Mouse (Mus musculus) lung, postnatal 4 days (tissue): ENCODE results near the gene Opcml.

Experiments used
- DNase-seq, 2 experiments: peaks; one replicate each; pipeline ENCODE4 v3.0.0; 2021

Gene Opcml

DNA sequence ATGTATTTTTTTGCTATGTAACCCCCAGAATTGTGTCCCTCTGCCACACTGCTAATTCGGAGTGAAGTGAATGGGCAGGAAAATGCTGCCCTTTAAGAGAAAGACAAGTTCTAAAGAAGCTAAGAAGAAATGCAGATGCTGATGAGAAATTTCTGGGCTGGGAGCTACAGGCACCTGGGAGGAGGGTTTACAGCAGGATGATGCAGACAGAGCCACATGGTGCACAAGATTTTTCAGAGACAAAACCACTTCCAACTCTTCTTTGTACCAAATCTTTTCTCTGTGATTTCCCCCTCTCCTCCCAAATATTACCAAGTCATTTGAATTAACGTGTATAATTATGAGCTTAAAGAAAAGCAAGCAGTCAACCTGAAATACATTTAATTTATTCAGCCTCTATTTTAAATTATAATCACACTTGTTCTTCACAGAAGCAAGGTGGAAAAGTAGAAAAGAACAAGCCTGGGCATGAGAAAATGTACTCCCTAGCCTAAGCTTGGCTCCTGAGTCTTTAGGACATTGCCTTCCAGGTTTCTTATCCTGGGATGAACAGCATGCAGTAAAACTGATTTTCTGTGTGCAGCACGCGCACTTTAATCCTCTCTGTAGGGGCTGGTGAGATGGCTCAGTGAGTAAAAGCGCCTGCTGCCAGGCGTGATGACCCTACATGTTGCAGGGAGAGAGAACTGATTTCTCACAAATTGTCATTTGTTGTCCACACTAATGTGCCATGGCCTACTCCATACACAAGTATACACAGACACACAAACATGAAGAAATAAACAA is 890.9 kb downstream of the Opcml start:
- DNase-seq, result no peak

DNA sequence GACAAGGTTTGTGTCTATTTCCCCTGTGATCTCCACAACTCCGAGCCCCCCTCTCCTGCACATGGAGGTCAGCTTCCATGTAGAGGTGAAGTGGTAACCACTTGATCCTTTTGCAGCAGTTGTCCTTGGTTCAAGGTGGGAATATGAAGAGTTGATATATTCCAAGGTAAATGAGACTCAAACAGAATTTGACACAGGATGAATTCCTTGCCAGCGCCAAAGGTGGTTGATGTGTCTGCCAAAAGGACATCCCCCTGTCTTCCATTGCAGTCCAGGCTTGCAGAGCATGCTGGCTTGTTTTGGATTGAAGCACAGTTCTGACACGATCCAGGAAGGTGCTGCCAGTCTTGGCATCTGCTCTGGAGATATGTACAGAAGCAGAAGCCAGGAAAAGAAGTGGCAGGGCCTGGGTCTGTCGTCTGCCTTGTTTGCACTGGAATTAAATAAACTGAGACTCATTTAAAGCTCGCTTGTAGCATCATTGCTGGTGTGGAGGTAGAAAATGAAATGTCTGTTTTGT is 893.4 kb downstream of the Opcml start:
- DNase-seq, result no peak

- DNase-seq, result no peak
These were observed 896.5 kb downstream of the Opcml start for GRCm38 (mm10) chr9:28686942-28687611.

GRCm38 (mm10) chr9:28690134-28690533 is 899.6 kb downstream of the Opcml start:
- DNase-seq, result peak in 1 of 2 experiments; percentile 34

DNA sequence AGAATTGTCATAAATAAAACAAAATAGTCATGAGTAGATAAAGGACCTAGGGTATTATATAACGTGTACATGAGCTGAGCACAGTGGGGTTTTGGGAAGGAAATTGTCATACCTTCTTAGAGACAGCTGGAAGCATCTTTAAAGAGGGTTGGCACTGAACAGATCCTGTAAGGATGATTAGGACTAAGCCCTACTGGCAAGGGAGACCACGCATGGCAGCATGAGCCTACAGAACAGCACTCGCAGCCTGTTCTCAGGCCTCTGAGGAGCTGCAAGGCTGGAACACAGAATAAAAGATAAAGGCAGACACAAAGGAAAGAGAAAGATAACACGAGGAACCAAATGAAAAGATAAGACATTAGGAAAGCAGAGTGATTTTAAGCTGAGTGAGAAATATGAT is 915.2 kb downstream of the Opcml start:
- DNase-seq, result no peak

DNA sequence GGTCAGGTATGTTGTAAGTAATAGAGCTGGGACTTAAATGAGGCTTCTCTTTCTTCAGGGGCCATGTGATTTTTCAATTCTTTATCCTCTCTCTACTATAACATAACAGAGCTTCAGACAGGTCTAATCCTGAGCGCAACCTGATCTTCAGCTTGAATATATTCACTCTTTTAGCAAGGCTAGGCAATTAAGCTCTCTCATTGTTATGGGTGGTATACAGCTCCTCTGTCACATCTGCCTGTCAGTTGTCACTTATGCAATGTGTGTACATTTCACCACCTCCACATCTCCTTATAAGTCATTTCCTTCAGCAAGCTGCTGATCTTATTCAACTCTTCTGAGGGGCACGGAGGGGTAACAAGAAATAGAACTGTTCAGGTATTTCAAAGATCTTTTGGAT is 924.0 kb downstream of the Opcml start:
- DNase-seq, result no peak

DNA sequence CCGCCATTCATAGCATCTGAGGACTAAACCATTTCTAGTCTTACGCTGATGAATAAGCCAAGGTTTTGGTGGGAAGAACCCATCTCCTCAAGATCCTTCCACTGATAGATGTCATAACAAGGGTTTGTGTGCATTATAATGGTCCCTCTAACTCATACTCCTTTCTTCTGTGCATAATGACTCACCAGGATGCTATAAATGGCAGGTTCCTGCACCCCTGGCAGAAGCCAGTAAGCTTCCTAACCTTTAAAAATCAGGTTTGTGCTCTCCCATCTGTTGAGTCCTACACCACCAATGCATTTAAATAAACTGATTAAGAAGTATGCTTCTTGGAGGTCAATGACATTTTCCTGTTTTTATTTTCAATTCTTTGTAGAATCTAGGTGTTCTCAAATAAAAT is 929.6 kb downstream of the Opcml start:
- no peak for DNase-seq

GRCm38 (mm10) chr9:28731811-28732602 is 941.4 kb downstream of the Opcml start:
- DNase-seq, result peak in 1 of 2 experiments; percentile 20

DNA sequence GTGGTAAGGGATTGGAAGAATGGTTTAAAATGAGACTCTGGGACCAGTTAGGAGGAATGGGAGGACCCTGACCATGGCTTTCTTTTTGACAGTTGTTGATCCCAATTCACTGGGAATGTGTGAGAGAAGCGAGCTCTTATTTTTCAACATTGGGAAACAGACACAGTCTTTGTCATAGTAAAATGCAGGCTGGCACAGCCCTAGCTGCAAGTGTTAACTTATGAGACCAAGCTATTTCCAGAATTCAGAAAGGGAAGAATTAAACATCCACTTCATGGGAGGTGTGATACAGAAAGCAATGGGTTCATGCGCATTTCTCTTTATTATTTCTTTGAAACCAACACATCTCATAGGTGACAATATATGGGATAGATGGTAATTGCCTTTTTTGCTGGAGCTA is 947.4 kb downstream of the Opcml start:
- DNase-seq, result no peak

DNA sequence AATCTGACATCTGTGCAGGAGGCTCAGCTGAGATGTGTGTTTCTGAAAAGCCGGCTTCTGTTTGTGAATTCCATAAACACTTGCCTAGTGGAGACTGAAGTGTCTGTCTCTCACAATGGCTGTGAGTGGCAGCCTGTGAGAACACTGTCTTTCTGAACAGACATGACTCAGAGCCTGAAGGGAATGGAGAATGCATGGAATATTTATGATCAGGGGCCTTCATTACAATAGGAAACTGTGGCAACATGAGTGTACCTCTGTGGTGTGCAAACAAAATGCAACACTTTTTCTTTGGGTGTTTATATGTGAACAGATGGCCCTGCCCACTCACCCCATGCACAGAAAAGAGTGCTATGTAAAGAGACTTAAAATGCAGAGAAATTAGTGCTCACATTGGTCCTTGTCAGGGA is 947.9 kb downstream of the Opcml start:
- no peak for DNase-seq

- DNase-seq, result no peak
These were observed 954.2 kb downstream of the Opcml start for GRCm38 (mm10) chr9:28744771-28745170.

- no peak for DNase-seq
These were observed 958.3 kb downstream of the Opcml start for GRCm38 (mm10) chr9:28748902-28749301.

DNA sequence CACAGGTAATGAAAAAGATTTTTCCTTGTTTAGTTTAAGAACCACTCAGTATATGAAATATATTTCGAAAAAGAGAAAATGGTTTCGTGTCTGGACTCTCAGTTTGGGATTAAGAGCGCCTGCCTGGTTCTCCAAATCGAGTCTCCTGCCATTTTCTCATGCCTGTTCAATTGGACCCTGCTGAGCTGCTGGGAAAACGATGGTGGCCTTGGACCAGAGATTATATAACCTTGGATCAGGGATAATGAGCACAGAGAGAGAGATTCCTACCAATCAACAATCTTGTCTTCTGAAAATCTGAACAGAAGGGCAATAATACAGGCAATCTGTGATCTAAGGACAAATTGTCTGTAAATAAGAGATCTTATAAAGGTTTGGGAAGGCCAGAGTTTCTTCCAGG is 962.3 kb downstream of the Opcml start:
- DNase-seq, result no peak

GRCm38 (mm10) chr9:28756841-28757451 is 966.4 kb downstream of the Opcml start:
- no peak for DNase-seq

- DNase-seq, result no peak
These were observed 970.9 kb downstream of the Opcml start for GRCm38 (mm10) chr9:28761460-28761859.

DNA sequence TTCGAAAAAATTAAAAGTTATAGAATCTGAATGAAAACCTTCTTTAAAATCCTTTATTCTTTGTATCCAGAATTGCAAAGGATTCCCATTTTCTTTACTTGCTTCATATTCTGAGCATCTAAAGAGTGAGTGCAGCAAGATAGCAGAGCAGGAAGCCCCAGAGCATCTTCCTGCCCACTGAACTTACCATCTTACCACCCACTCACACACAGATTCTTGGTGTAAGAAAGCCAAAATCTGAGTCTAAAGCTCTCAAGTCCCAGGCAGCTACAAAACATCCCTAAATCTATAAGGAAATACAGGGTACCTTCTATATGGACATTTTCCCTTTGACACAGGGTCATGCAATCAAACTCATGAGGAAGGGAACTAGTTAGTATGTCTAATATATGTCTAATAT is 973.6 kb downstream of the Opcml start:
- no peak for DNase-seq

DNA sequence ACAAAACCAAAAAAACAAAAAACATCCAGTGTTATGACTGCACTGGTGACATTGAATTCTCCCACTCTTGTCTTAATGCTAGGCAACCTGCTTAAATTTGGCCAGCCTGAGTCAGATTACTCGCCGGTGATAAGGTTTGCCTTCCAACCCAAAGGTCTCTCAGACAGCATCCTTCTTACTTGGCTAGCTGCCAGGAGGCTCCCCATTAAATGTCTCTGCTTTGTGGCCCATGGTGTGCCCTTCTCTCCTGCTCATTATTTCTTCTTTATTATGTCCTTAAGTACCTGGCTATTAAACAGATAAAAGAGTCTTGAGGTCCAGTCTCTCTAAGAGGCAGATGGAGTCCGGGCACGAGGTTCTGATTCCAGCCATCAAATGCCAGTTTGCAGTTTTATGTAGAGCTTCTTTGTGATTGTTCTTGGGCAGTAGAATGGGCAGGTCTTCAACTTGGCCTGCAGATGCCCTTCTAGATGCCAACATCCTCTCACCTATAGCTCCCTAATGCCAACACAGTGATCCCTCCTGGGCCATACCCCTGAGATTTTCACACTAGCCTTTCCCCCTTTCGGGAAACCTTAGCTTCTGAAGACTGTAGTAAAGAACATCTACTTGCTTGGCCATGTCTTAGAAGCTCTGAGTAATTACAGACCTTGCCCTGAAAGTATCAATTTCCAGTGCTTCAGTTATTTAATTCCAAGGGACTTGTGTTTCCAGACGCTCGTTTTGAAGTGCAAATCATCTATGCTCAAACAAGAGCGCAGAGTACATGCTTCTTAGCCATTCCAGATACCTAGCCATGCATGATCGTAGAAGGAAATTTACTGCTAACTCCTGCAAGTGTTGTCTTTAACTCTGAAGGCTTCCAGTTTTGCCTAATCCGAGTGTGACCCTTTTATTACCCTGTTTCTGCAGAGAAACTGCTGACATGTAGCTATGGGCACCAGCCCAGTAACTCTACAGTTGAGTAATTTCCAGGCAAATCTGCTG is 986.2 kb downstream of the Opcml start:
- DNase-seq, result no peak

DNA sequence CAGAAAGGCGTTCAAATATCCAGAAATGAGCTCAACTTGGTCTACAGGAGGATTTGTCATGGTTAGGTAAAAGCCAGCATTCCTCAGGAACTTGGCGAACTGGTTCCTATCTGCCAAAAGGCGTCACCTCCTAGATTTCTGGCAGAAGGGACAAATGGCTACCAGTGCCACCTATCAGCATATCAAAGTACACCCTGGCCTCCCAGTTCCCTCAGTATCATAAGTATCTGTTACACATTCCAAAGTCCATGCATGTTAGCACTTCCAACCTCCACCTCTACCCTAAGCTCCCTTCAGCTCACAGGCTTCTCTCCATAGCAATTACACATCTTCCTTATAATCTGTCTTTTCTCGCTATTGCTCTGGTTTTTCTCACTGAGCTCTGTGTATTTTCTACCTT is 993.3 kb downstream of the Opcml start:
- no peak for DNase-seq

GRCm38 (mm10) chr9:28789439-28789838 is 998.9 kb downstream of the Opcml start:
- no peak for DNase-seq

DNA sequence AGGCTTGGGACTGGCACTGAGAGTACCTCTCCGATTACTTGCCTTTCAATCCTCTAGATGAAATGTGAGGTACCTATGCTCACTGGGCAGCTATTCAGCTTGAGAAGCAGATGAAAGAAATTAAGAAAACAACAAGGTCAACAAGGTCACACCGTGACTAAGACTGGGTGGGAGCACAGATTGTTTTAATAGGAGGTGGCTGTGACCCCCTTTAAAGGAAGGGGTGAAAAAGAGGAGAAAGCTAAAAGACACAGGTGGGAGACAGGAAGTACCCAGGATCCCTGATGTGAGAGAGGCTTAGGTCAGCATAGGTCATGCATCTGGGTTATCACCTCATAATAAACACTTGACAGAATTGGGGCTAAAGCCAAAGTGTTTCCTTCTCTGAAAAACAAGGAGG is 1009.5 kb downstream of the Opcml start:
- DNase-seq, result no peak

- no peak for DNase-seq
These were observed 1016.1 kb downstream of the Opcml start for GRCm38 (mm10) chr9:28806666-28807065.

GRCm38 (mm10) chr9:28822060-28822459 is 1031.5 kb downstream of the Opcml start:
- no peak for DNase-seq
